Mouse (Mus musculus): ENCODE measurements around the gene Noct. TPM values are rescaled to one million over a fixed set of nuclear protein-coding genes. Genes with fewer than 3 reads are reported as not detected.

The Noct gene
- polyA plus RNA-seq, 1 experiment = 6.1 TPM

- peak; percentile 57 to 76 for DNase-seq (ENCODE audit: low read depth in 1 of 2, low spot score in 2 of 2)
- TF ChIP-seq POLR2A (IDR thresholded peaks at IDR 0.05; ENCODE audit: low read depth, low read length) (no peak), CTCF (IDR thresholded peaks at IDR 0.05; ENCODE audit: extremely low read depth, insufficient read depth, insufficient read length, insufficient replicate concordance) (peak; percentile 92; the same call in 1 of the 2 replicates)
- H3K4me1 ChIP-seq (ENCODE audit: control insufficient read depth, insufficient read depth, insufficient read length) = no peaks in the 10 kb centered on the region; the same call in 1 of the 2 replicates
- H3K27ac ChIP-seq (ENCODE audit: insufficient read depth, low read length) = no peak overlapping the region
- 54% methylated on average over 13 of the region's 13 CpGs for WGBS
- no peaks in the 10 kb centered on the region for H3K27me3 ChIP-seq (ENCODE audit: control insufficient read depth, insufficient read depth, low read length)
- H3K4me3 ChIP-seq (ENCODE audit: extremely low read depth, insufficient read depth, insufficient read length) = no peak overlapping the region
- no peaks in the 10 kb centered on the region for H3K36me3 ChIP-seq (ENCODE audit: control insufficient read depth, insufficient read depth, low read length)
Observed at GRCm38 (mm10) chr3:51233918-51234751, 9.9 kb downstream of the Noct start.

- TF ChIP-seq POLR2A (IDR thresholded peaks at IDR 0.05; ENCODE audit: low read depth, low read length) (no peak), CTCF (IDR thresholded peaks at IDR 0.05; ENCODE audit: extremely low read depth, insufficient read depth, insufficient read length, insufficient replicate concordance) (no peak)
- Histone ChIP-seq H3K4me3 (ENCODE audit: extremely low read depth, insufficient read depth, insufficient read length) (no peak overlapping the region), H3K4me1 (ENCODE audit: control insufficient read depth, insufficient read depth, insufficient read length) (no peaks in the 10 kb centered on the region; the same call in 1 of the 2 replicates), H3K27me3 (ENCODE audit: control insufficient read depth, insufficient read depth, low read length) (no peaks in the 10 kb centered on the region), H3K36me3 (ENCODE audit: control insufficient read depth, insufficient read depth, low read length) (no peaks in the 10 kb centered on the region), H3K27ac (ENCODE audit: insufficient read depth, low read length) (no peak overlapping the region)
- 89% methylated on average over 5 of the region's 5 CpGs for WGBS
- no peak for DNase-seq (ENCODE audit: low read depth in 1 of 2, low spot score in 2 of 2)
Observed at GRCm38 (mm10) chr3:51234752-51235055, 10.5 kb downstream of the Noct start.

- Histone ChIP-seq H3K4me1 (ENCODE audit: control insufficient read depth, insufficient read depth, insufficient read length) (no peaks in the 10 kb centered on the region; the same call in 1 of the 2 replicates), H3K27ac (ENCODE audit: insufficient read depth, low read length) (no peak overlapping the region), H3K36me3 (ENCODE audit: control insufficient read depth, insufficient read depth, low read length) (no peaks in the 10 kb centered on the region), H3K27me3 (ENCODE audit: control insufficient read depth, insufficient read depth, low read length) (no peaks in the 10 kb centered on the region), H3K4me3 (ENCODE audit: extremely low read depth, insufficient read depth, insufficient read length) (no peak overlapping the region)
- DNase-seq (ENCODE audit: low read depth in 1 of 2, low spot score in 2 of 2) = no peak
- TF ChIP-seq CTCF (IDR thresholded peaks at IDR 0.05; ENCODE audit: extremely low read depth, insufficient read depth, insufficient read length, insufficient replicate concordance) (no peak), POLR2A (IDR thresholded peaks at IDR 0.05; ENCODE audit: low read depth, low read length) (no peak)
- 35% methylated on average over 7 of the region's 7 CpGs for WGBS
Observed at GRCm38 (mm10) chr3:51238515-51238914, 14.3 kb downstream of the Noct start.

GRCm38 (mm10) chr3:51239541-51239940, 15.3 kb downstream of the Noct start:
- no peak for DNase-seq (ENCODE audit: low read depth in 1 of 2, low spot score in 2 of 2)
- 97% methylated on average over 3 of the region's 3 CpGs for WGBS
- Histone ChIP-seq H3K4me3 (ENCODE audit: extremely low read depth, insufficient read depth, insufficient read length) (no peak overlapping the region), H3K4me1 (ENCODE audit: control insufficient read depth, insufficient read depth, insufficient read length) (no peaks in the 10 kb centered on the region; the same call in 1 of the 2 replicates), H3K27ac (ENCODE audit: insufficient read depth, low read length) (no peak overlapping the region), H3K36me3 (ENCODE audit: control insufficient read depth, insufficient read depth, low read length) (no peaks in the 10 kb centered on the region), H3K27me3 (ENCODE audit: control insufficient read depth, insufficient read depth, low read length) (no peaks in the 10 kb centered on the region)
- TF ChIP-seq POLR2A (IDR thresholded peaks at IDR 0.05; ENCODE audit: low read depth, low read length) (no peak), CTCF (IDR thresholded peaks at IDR 0.05; ENCODE audit: extremely low read depth, insufficient read depth, insufficient read length, insufficient replicate concordance) (no peak)

GRCm38 (mm10) chr3:51247704-51248103, 23.5 kb downstream of the Noct start:
- WGBS = 96% methylated on average over 16 of the region's 16 CpGs

DNA sequence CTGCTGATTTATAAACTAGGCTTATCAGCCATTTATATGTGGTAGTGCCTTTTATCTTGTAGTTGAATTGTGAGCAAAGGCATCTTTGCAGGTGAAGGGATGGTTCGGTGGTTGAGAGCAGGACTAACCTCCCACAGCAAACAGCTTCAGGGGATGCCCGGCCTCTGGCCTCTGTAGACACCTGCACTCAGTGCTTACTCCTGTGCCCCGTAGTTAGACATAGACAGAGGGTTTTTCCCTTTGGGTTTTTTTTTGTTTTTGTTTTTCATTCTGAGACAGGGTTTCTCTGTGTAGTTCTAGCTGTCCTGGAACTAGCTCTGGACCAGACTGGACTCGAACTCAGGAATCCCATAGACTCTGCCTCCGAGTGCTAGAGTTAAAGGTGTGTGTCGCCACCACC, 24.4 kb downstream of the Noct start:
- H3K4me3 ChIP-seq (ENCODE audit: extremely low read depth, insufficient read depth, insufficient read length) = no peak overlapping the region
- no peaks in the 10 kb centered on the region for H3K4me1 ChIP-seq (ENCODE audit: control insufficient read depth, insufficient read depth, insufficient read length)
- H3K36me3 ChIP-seq (ENCODE audit: control insufficient read depth, insufficient read depth, low read length) = peaks cover 8% of the 10 kb centered on the region; the same call in 1 of the 2 replicates
- no peaks in the 10 kb centered on the region for H3K27me3 ChIP-seq (ENCODE audit: control insufficient read depth, insufficient read depth, low read length)
- no peak overlapping the region for H3K27ac ChIP-seq (ENCODE audit: insufficient read depth, low read length)
- DNase-seq (ENCODE audit: low read depth in 1 of 2, low spot score in 2 of 2) = no peak
- no peak for TF ChIP-seq CTCF (IDR thresholded peaks at IDR 0.05; ENCODE audit: extremely low read depth, insufficient read depth, insufficient read length, insufficient replicate concordance)
- TF ChIP-seq POLR2A (IDR thresholded peaks at IDR 0.05; ENCODE audit: low read depth, low read length) = no peak
- 77% methylated on average over 6 of the region's 6 CpGs for WGBS

More at GRCm38 (mm10) chr3:51247704-51248103, 23.5 kb downstream of the Noct start:
- H3K4me3 ChIP-seq (ENCODE audit: extremely low read depth, insufficient read depth, insufficient read length) = no peak overlapping the region
- no peaks in the 10 kb centered on the region for H3K27me3 ChIP-seq (ENCODE audit: control insufficient read depth, insufficient read depth, low read length)
- no peak for TF ChIP-seq CTCF (IDR thresholded peaks at IDR 0.05; ENCODE audit: extremely low read depth, insufficient read depth, insufficient read length, insufficient replicate concordance)
- H3K27ac ChIP-seq (ENCODE audit: insufficient read depth, low read length) = no peak overlapping the region
- H3K36me3 ChIP-seq (ENCODE audit: control insufficient read depth, insufficient read depth, low read length) = peaks cover 2% of the 10 kb centered on the region; the same call in 1 of the 2 replicates
- no peaks in the 10 kb centered on the region for H3K4me1 ChIP-seq (ENCODE audit: control insufficient read depth, insufficient read depth, insufficient read length)
- DNase-seq (ENCODE audit: low read depth in 1 of 2, low spot score in 2 of 2) = no peak

- no peak for TF ChIP-seq POLR2A (IDR thresholded peaks at IDR 0.05; ENCODE audit: low read depth, low read length)
- TF ChIP-seq CTCF (IDR thresholded peaks at IDR 0.05; ENCODE audit: extremely low read depth, insufficient read depth, insufficient read length, insufficient replicate concordance) = no peak
- DNase-seq (ENCODE audit: low read depth in 1 of 2, low spot score in 2 of 2) = no peak
- peaks cover 11% of the 10 kb centered on the region for H3K36me3 ChIP-seq (ENCODE audit: control insufficient read depth, insufficient read depth, low read length)
- H3K27me3 ChIP-seq (ENCODE audit: control insufficient read depth, insufficient read depth, low read length) = no peaks in the 10 kb centered on the region
- H3K27ac ChIP-seq (ENCODE audit: insufficient read depth, low read length) = no peak overlapping the region
- 83% methylated on average over 11 of the region's 11 CpGs for WGBS
- H3K4me3 ChIP-seq (ENCODE audit: extremely low read depth, insufficient read depth, insufficient read length) = no peak overlapping the region
- no peaks in the 10 kb centered on the region for H3K4me1 ChIP-seq (ENCODE audit: control insufficient read depth, insufficient read depth, insufficient read length)
Observed at GRCm38 (mm10) chr3:51249460-51249859, 25.2 kb downstream of the Noct start.
